Mouse (Mus musculus): ENCODE results near the gene Slc25a47. TPM values are rescaled to one million over a fixed set of nuclear protein-coding genes. Genes with fewer than 3 reads are reported as not detected.
"Not testable (repeated sequence)": the region's sequence is repeated elsewhere in the genome, so short reads cannot be mapped to it uniquely, and the experiment has no call there.

The Slc25a47 gene
- polyA plus RNA-seq, 1 experiment: 3.6 TPM

DNA sequence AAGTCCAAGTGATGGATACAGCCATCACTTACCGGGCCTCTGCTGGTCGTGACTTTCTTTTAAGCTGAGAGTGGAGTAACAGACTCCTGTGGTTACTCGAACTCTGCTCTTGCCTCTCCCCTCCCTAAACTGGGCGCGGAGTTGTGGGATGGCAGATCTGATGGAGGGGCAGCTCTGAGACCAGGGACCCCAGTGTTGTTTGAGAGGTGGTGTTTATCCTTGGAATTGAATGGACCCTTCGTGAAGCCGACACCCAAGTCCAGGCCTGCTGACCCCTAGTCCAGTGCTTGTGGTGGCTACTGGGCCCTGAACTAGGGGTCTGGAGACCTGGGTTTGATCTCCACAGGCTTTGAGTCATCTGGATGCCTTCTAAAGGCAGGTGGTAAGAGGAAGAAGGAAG lies 876 bp downstream of the Slc25a47 start:
- Histone ChIP-seq H3K36me3 (ENCODE audit: control insufficient read depth, insufficient read depth) (no peaks in the 10 kb centered on the region), H3K79me2 (ENCODE audit: control insufficient read depth, insufficient read depth) (peaks cover 24% of the 10 kb centered on the region), H3K4me2 (ENCODE audit: low read depth) (peak overlapping the region; percentile 85), H3K4me3 (peak overlapping the region; percentile 70), H3ac (ENCODE audit: control insufficient read depth, insufficient read length) (peak overlapping the region; percentile 39), H3K27me3 (ENCODE audit: control insufficient read depth, insufficient read depth, insufficient read length) (no peaks in the 10 kb centered on the region)
- no peak for TF ChIP-seq MYOD1 (IDR thresholded peaks at IDR 0.05; ENCODE audit: control insufficient read depth in 1 of 3, insufficient read length in 2 of 3, low read depth in 2 of 3)
- TF ChIP-seq E2F4 (IDR thresholded peaks at IDR 0.05; ENCODE audit: insufficient read depth): no peak
- no peak for TF ChIP-seq USF1 (IDR thresholded peaks at IDR 0.05; ENCODE audit: low read depth)
- TF ChIP-seq POLR2A (IDR thresholded peaks at IDR 0.05; ENCODE audit: insufficient read length, low read depth): no peak
- no peak for TF ChIP-seq MYOG (IDR thresholded peaks at IDR 0.05; ENCODE audit: control insufficient read depth in 1 of 3, insufficient read depth in 1 of 3, insufficient read length in 2 of 3, low read depth in 2 of 3)
- no peak for TF ChIP-seq SRF (IDR thresholded peaks at IDR 0.05; ENCODE audit: control insufficient read depth, insufficient read length, low read depth)
- TF ChIP-seq POLR2AphosphoS2 (IDR thresholded peaks at IDR 0.05; ENCODE audit: insufficient read length, low read depth): no peak
- no peak for TF ChIP-seq TCF12 (IDR thresholded peaks at IDR 0.05; ENCODE audit: insufficient read depth, poor library complexity, severe bottlenecking)
- no peak for TF ChIP-seq MAX (IDR thresholded peaks at IDR 0.05; ENCODE audit: low read depth)
- TF ChIP-seq REST (IDR thresholded peaks at IDR 0.05; ENCODE audit: insufficient read depth, insufficient read length): no peak
- TF ChIP-seq TCF3 (IDR thresholded peaks at IDR 0.05; ENCODE audit: insufficient read length, low read depth): no peak

DNA sequence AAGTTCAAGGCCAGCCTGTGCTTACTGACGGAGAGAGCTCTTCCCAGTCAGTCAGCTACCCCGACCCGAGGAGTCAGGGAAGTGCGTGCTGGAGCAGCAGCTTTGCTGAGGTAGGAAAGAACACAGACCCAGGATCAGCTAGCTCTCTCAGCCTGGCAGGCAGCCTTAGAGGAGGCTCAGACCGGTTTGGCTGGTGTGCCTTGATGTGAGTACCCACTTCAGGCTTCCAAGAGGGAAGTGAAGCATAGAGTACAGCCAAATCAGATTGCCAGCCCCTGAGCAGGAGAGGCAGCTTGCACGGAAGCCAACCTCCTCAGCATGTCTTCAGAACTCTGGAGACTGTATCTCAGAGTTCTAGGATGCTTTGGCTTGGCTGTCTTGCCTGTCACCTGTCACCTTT lies 5.3 kb downstream of the Slc25a47 start:
- H3ac ChIP-seq (ENCODE audit: control insufficient read depth, insufficient read length): no peak overlapping the region
- no peaks in the 10 kb centered on the region for H3K27me3 ChIP-seq (ENCODE audit: control insufficient read depth, insufficient read depth, insufficient read length)
- peaks cover 22% of the 10 kb centered on the region for H3K79me2 ChIP-seq (ENCODE audit: control insufficient read depth, insufficient read depth)
- H3K36me3 ChIP-seq (ENCODE audit: control insufficient read depth, insufficient read depth): no peaks in the 10 kb centered on the region
- no peak overlapping the region for H3K4me2 ChIP-seq (ENCODE audit: low read depth)
- TF ChIP-seq E2F4 (IDR thresholded peaks at IDR 0.05; ENCODE audit: insufficient read depth): no peak
- no peak for TF ChIP-seq MAX (IDR thresholded peaks at IDR 0.05; ENCODE audit: low read depth)
- TF ChIP-seq MYOG (IDR thresholded peaks at IDR 0.05; ENCODE audit: control insufficient read depth in 1 of 3, insufficient read depth in 1 of 3, insufficient read length in 2 of 3, low read depth in 2 of 3): no peak
- no peak for TF ChIP-seq POLR2AphosphoS2 (IDR thresholded peaks at IDR 0.05; ENCODE audit: insufficient read length, low read depth)
- TF ChIP-seq MYOD1 (IDR thresholded peaks at IDR 0.05; ENCODE audit: control insufficient read depth in 1 of 3, insufficient read length in 2 of 3, low read depth in 2 of 3): no peak
- TF ChIP-seq CEBPB (IDR thresholded peaks at IDR 0.05; ENCODE audit: insufficient read depth, poor library complexity, severe bottlenecking): no peak
- TF ChIP-seq TCF12 (IDR thresholded peaks at IDR 0.05; ENCODE audit: insufficient read depth, poor library complexity, severe bottlenecking): no peak
- no peak for TF ChIP-seq REST (IDR thresholded peaks at IDR 0.05; ENCODE audit: insufficient read depth, insufficient read length)
- no peak for TF ChIP-seq SRF (IDR thresholded peaks at IDR 0.05; ENCODE audit: control insufficient read depth, insufficient read length, low read depth)
- TF ChIP-seq USF1 (IDR thresholded peaks at IDR 0.05; ENCODE audit: low read depth): no peak
- no peak for TF ChIP-seq TCF3 (IDR thresholded peaks at IDR 0.05; ENCODE audit: insufficient read length, low read depth)
- no peak for TF ChIP-seq POLR2A (IDR thresholded peaks at IDR 0.05; ENCODE audit: insufficient read length, low read depth)
- no peak overlapping the region for H3K4me3 ChIP-seq

GRCm38 (mm10) chr12:108842663-108843062 lies 6.8 kb downstream of the Slc25a47 start:
- peaks cover 8% of the 10 kb centered on the region for H3K79me2 ChIP-seq (ENCODE audit: control insufficient read depth, insufficient read depth)
- H3K4me3 ChIP-seq: no peak overlapping the region
- TF ChIP-seq MYOG (IDR thresholded peaks at IDR 0.05; ENCODE audit: control insufficient read depth in 1 of 3, insufficient read depth in 1 of 3, insufficient read length in 2 of 3, low read depth in 2 of 3): no peak
- TF ChIP-seq POLR2AphosphoS2 (IDR thresholded peaks at IDR 0.05; ENCODE audit: insufficient read length, low read depth): no peak
- no peak for TF ChIP-seq E2F4 (IDR thresholded peaks at IDR 0.05; ENCODE audit: insufficient read depth)
- TF ChIP-seq CEBPB (IDR thresholded peaks at IDR 0.05; ENCODE audit: insufficient read depth, poor library complexity, severe bottlenecking): no peak
- no peak for TF ChIP-seq REST (IDR thresholded peaks at IDR 0.05; ENCODE audit: insufficient read depth, insufficient read length)
- no peak for TF ChIP-seq MYOD1 (IDR thresholded peaks at IDR 0.05; ENCODE audit: control insufficient read depth in 1 of 3, insufficient read length in 2 of 3, low read depth in 2 of 3)
- no peak for TF ChIP-seq POLR2A (IDR thresholded peaks at IDR 0.05; ENCODE audit: insufficient read length, low read depth)
- no peak for TF ChIP-seq TCF3 (IDR thresholded peaks at IDR 0.05; ENCODE audit: insufficient read length, low read depth)
- no peaks in the 10 kb centered on the region for H3K36me3 ChIP-seq (ENCODE audit: control insufficient read depth, insufficient read depth)
- no peak overlapping the region for H3ac ChIP-seq (ENCODE audit: control insufficient read depth, insufficient read length)
- H3K27me3 ChIP-seq (ENCODE audit: control insufficient read depth, insufficient read depth, insufficient read length): no peaks in the 10 kb centered on the region
- H3K4me2 ChIP-seq (ENCODE audit: low read depth): no peak overlapping the region

GRCm38 (mm10) chr12:108848033-108848432 lies 12.2 kb downstream of the Slc25a47 start:
- H3K36me3 ChIP-seq (ENCODE audit: control insufficient read depth, insufficient read depth); H3K4me3 ChIP-seq; H3K27me3 ChIP-seq (ENCODE audit: control insufficient read depth, insufficient read depth, insufficient read length); H3ac ChIP-seq (ENCODE audit: control insufficient read depth, insufficient read length); H3K4me2 ChIP-seq (ENCODE audit: low read depth); H3K79me2 ChIP-seq (ENCODE audit: control insufficient read depth, insufficient read depth): not testable (repeated sequence)

GRCm38 (mm10) chr12:108849488-108850022 lies 13.7 kb downstream of the Slc25a47 start:
- H3K4me2 ChIP-seq (ENCODE audit: low read depth): no peak overlapping the region
- TF ChIP-seq MYOG (IDR thresholded peaks at IDR 0.05; ENCODE audit: control insufficient read depth in 1 of 3, insufficient read depth in 1 of 3, insufficient read length in 2 of 3, low read depth in 2 of 3) (peak in 1 of 3 experiments; percentile 8), REST (IDR thresholded peaks at IDR 0.05; ENCODE audit: insufficient read depth, insufficient read length) (no peak), MYOD1 (IDR thresholded peaks at IDR 0.05; ENCODE audit: control insufficient read depth in 1 of 3, insufficient read length in 2 of 3, low read depth in 2 of 3) (no peak)

More at GRCm38 (mm10) chr12:108849488-108850022, 13.7 kb downstream of the Slc25a47 start:
- no peaks in the 10 kb centered on the region for H3K27me3 ChIP-seq (ENCODE audit: control insufficient read depth, insufficient read depth, insufficient read length)
- H3K4me3 ChIP-seq: no peak overlapping the region
- H3K36me3 ChIP-seq (ENCODE audit: control insufficient read depth, insufficient read depth): no peaks in the 10 kb centered on the region
- no peak overlapping the region for H3ac ChIP-seq (ENCODE audit: control insufficient read depth, insufficient read length)
- no peaks in the 10 kb centered on the region for H3K79me2 ChIP-seq (ENCODE audit: control insufficient read depth, insufficient read depth)

All from myocyte (in vitro differentiated cells).